Comparison of ENCODE assay signal across 9 mouse cellular contexts in genomic region chr19:16140710-16141109, GRCm38 (mm10). TPM values are rescaled to one million over a fixed set of nuclear protein-coding genes. Genes with fewer than 3 reads are reported as not detected.
DNase-seq lines count a peak whose midpoint lies in the region; ATAC-seq and TF ChIP-seq lines count a peak whose summit lies in the region.
"Had no signal": no experiment of that assay in that cellular context is flagged by ENCODE, and none has a peak within 500 bp of the region (broad histone marks: within the 10 kb centered on the region; RNA-seq: fewer than 3 reads in every experiment).

No protein-coding gene starts in this region.

- H3K4me2 ChIP-seq in kidney, embryonic 15.5 days: peak overlapping the region; percentile 15; the same call in 1 of the 2 replicates
- H3K4me2 ChIP-seq in liver, embryonic 16.5 days (ENCODE audit: low read depth, low read length): no peak overlapping the region

- ATAC-seq in kidney, embryonic 15.5 days (replicated peaks; ENCODE audit: low FRiP score): peak; percentile 48; the same call in 1 of the 2 replicates
- peak; percentile 20 for ATAC-seq in CD4-positive, CD25-positive, alpha-beta regulatory T cell, adult 4 months
- peak; percentile 11; the same call in 1 of the 2 replicates for ATAC-seq in liver, embryonic 16.5 days (ENCODE audit: low read depth)
- ATAC-seq: forebrain, embryonic 14.5 days had no signal

- H3K9me3 ChIP-seq in kidney, embryonic 15.5 days (replicated peaks): no peaks in the 10 kb centered on the region
- H3K9me3 ChIP-seq in liver, embryonic 16.5 days (replicated peaks; ENCODE audit: control insufficient read depth, low read length): no peaks in the 10 kb centered on the region

- H3K27me3 ChIP-seq in kidney, embryonic 15.5 days: no peaks in the 10 kb centered on the region
- no peaks in the 10 kb centered on the region for H3K27me3 ChIP-seq in liver, embryonic 16.5 days (ENCODE audit: control insufficient read depth, insufficient read depth, low read depth, low read length)

- TF ChIP-seq CTCF in bone marrow macrophage, adult 2 months (IDR thresholded peaks at IDR 0.05; ENCODE audit: low read depth, low read length): no peak

- TF ChIP-seq POLR2A in bone marrow macrophage, adult 2 months (IDR thresholded peaks at IDR 0.05; ENCODE audit: borderline replicate concordance, low read depth, low read length): no peak

- peaks cover 11% of the 10 kb centered on the region; the same call in 1 of the 2 replicates for H3K36me3 ChIP-seq in kidney, embryonic 15.5 days
- H3K36me3 ChIP-seq in liver, embryonic 16.5 days (ENCODE audit: control insufficient read depth, insufficient read depth): no peaks in the 10 kb centered on the region

- peak overlapping the region; percentile 45; the same call in 1 of the 2 replicates for H3K27ac ChIP-seq in kidney, embryonic 15.5 days
- peak overlapping the region; percentile 97 for H3K27ac ChIP-seq in bone marrow macrophage, adult 2 months (ENCODE audit: insufficient read depth, low read depth, low read length)
- 0 out of 2 replicates have a peak overlapping the region, but pooled peaks have one; percentile 33 for H3K27ac ChIP-seq in liver, embryonic 16.5 days (ENCODE audit: low read length)

- no peak overlapping the region for H3K4me3 ChIP-seq in kidney, embryonic 15.5 days (replicated peaks)
- H3K4me3 ChIP-seq in bone marrow macrophage, adult 2 months (ENCODE audit: insufficient read depth, low read length): peak overlapping the region; percentile 39
- no peak overlapping the region for H3K4me3 ChIP-seq in liver, embryonic 16.5 days (ENCODE audit: low read depth, low read length)

- no peak for DNase-seq in kidney, adult 18-20 months
- DNase-seq in adrenal gland, adult 18-20 months (ENCODE audit: low spot score in 2 of 2): no peak
- DNase-seq in right cerebral cortex, adult 2 months (ENCODE audit: low spot score in 2 of 2): no peak
- DNase-seq in left cerebral cortex, adult 9 months (ENCODE audit: low spot score in 2 of 2): no peak

- no peak overlapping the region for H3K9ac ChIP-seq in kidney, embryonic 15.5 days
- H3K9ac ChIP-seq in liver, embryonic 16.5 days (ENCODE audit: low read depth, low read length): no peak overlapping the region

- WGBS in kidney, embryonic 15.5 days: 34% methylated on average over 4 of the region's 4 CpGs
- 23% methylated on average over 4 of the region's 4 CpGs for WGBS in liver, embryonic 16.5 days (ENCODE audit: insufficient replicate concordance)

- peaks cover 58% of the 10 kb centered on the region for H3K4me1 ChIP-seq in kidney, embryonic 15.5 days
- H3K4me1 ChIP-seq in bone marrow macrophage, adult 2 months (ENCODE audit: control insufficient read depth, insufficient read depth, low read length): peaks cover 59% of the 10 kb centered on the region
- H3K4me1 ChIP-seq in liver, embryonic 16.5 days (ENCODE audit: control insufficient read depth, low read depth, low read length): peaks cover 16% of the 10 kb centered on the region

RNA-seq across cellular contexts. Expression of gene Gnaq, which starts 8.1 kb away (rescaled TPM):
- polyA plus RNA-seq in kidney, embryonic 15.5 days (2015; fragmentation: Nextera tagmentation; extraction: Ambion mirVana): 36.2 and 41.6 TPM in 2 replicates
- 10 to 100 TPM; 19.3 to 37.7 TPM for polyA plus RNA-seq in CD4-positive, CD25-positive, alpha-beta regulatory T cell, adult 4 months (2017; shearing (Covaris generic))
- polyA plus RNA-seq in bone marrow macrophage, adult 2 months (2012; ENCODE audit: insufficient read depth, insufficient read length, missing spikeins): 86.9 and 96.5 TPM in 2 replicates
- 4.4 and 4.6 TPM in 2 replicates for polyA plus RNA-seq in liver, embryonic 16.5 days (2015; fragmentation: Nextera tagmentation; extraction: Ambion mirVana)
- 10 to 100 TPM; 47.2 to 53.6 TPM for total RNA-seq in adrenal gland, adult 18-20 months (2021)

Comparison
In these comparisons a context has a peak if more than half of its experiments do, and no peak if none do; other contexts are left out.
1. H3K27ac ChIP-seq: peak in every context shown above with its lines; median percentile 97 in bone marrow macrophage, adult 2 months; 45 in kidney, embryonic 15.5 days; 33 in liver, embryonic 16.5 days.